Mouse (Mus musculus) forebrain, embryonic 10.5 days (tissue): ENCODE results near the gene Kiss1. TPM values are rescaled to one million over a fixed set of nuclear protein-coding genes. Genes with fewer than 3 reads are reported as not detected.

Experiments used
- DNase-seq: peaks from one replicate; pipeline ENCODE4 v3.0.0-alpha.2; 2017; ENCODE audit warnings: low spot score; ENCODE audit errors: extremely low spot score
- H3K27ac ChIP-seq: fragments of 300-500 bp; sonication (generic); 2 replicates; pipeline ENCODE4 v1.5.1; 2016; ENCODE audit warnings: mild to moderate bottlenecking
- H3K27me3 ChIP-seq: fragments of 300-500 bp; sonication (generic); 2 replicates; pipeline ENCODE4 v1.6.1; 2016; ENCODE audit warnings: mild to moderate bottlenecking; ENCODE audit not compliant: poor library complexity, severe bottlenecking
- H3K36me3 ChIP-seq: fragments of 300-500 bp; sonication (generic); replicated peaks from 2 replicates; pipeline ENCODE4 v1.6.1; 2016; ENCODE audit warnings: mild to moderate bottlenecking, moderate library complexity
- H3K4me1 ChIP-seq: fragments of 300-500 bp; sonication (generic); 2 replicates; pipeline ENCODE4 v1.6.1; 2016
- H3K4me3 ChIP-seq: fragments of 300-500 bp; sonication (generic); 2 replicates; pipeline ENCODE4 v1.5.1; 2016; ENCODE audit warnings: mild to moderate bottlenecking, moderate library complexity
- H3K9me3 ChIP-seq: fragments of 300-500 bp; sonication (generic); 2 replicates; pipeline ENCODE4 v1.6.1; 2016; ENCODE audit warnings: mild to moderate bottlenecking, moderate library complexity
- WGBS: fragments of 180-500 bp; shearing (Covaris S2); methylation state at CpG from one replicate; pipeline ENCODE4 v1.1.7; 2016; 5-methylcytosine and 5-hydroxymethylcytosine counted together
- polyA plus RNA-seq: library from polyadenylated mRNA; unstranded; fragments of >200 nt; fragmentation: Nextera tagmentation; extraction: Ambion mirVana; gene quantifications from 2 replicates; pipeline ENCODE4 v1.2.1, GENCODE M21; 2016

Kiss1 gene
- polyA plus RNA-seq, 1 experiment from 2014 or later, result not detected

GRCm38 (mm10) chr1:133366951-133367605, 45.4 kb downstream of the Kiss1 start:
- peaks cover 56% of the 10 kb centered on the region for H3K4me1 ChIP-seq

GRCm38 (mm10) chr1:133367606-133368488, 46.2 kb downstream of the Kiss1 start:
- Histone ChIP-seq H3K9me3 (no peaks in the 10 kb centered on the region), H3K4me3 (no peak overlapping the region), H3K27me3 (peaks cover 58% of the 10 kb centered on the region), H3K36me3 (no peaks in the 10 kb centered on the region), H3K27ac (peak overlapping the region; percentile 73), H3K4me1 (peaks cover 63% of the 10 kb centered on the region)
- WGBS, result 10% methylated on average over 11 of the region's 11 CpGs
- DNase-seq, result no peak

More at GRCm38 (mm10) chr1:133366951-133367605, 45.4 kb downstream of the Kiss1 start:
- H3K27me3 ChIP-seq, result peaks cover 65% of the 10 kb centered on the region
- 56% methylated on average over 10 of the region's 10 CpGs for WGBS
- DNase-seq, result no peak
- H3K4me3 ChIP-seq, result no peak overlapping the region
- H3K36me3 ChIP-seq, result no peaks in the 10 kb centered on the region
- no peaks in the 10 kb centered on the region for H3K9me3 ChIP-seq
- peak overlapping the region; percentile 73; the same call in 1 of the 2 replicates for H3K27ac ChIP-seq

GRCm38 (mm10) chr1:133368644-133369043, 47.0 kb downstream of the Kiss1 start:
- H3K27me3 ChIP-seq, result peaks cover 51% of the 10 kb centered on the region
- H3K9me3 ChIP-seq, result no peaks in the 10 kb centered on the region
- H3K4me1 ChIP-seq, result peaks cover 61% of the 10 kb centered on the region
- DNase-seq, result no peak
- H3K36me3 ChIP-seq, result no peaks in the 10 kb centered on the region
- 61% methylated on average over 10 of the region's 10 CpGs for WGBS
- H3K4me3 ChIP-seq, result no peak overlapping the region
- peak overlapping the region; percentile 73 for H3K27ac ChIP-seq

- WGBS, result 86% methylated on average over 4 of the region's 4 CpGs
- Histone ChIP-seq H3K4me3 (no peak overlapping the region), H3K27me3 (peaks cover 34% of the 10 kb centered on the region), H3K27ac (no peak overlapping the region), H3K9me3 (no peaks in the 10 kb centered on the region), H3K4me1 (peaks cover 43% of the 10 kb centered on the region), H3K36me3 (no peaks in the 10 kb centered on the region)
- no peak for DNase-seq
Observed at GRCm38 (mm10) chr1:133370352-133370751, 48.7 kb downstream of the Kiss1 start.

GRCm38 (mm10) chr1:133371431-133371830, 49.8 kb downstream of the Kiss1 start:
- Histone ChIP-seq H3K27ac (no peak overlapping the region; the same call in 1 of the 2 replicates), H3K36me3 (no peaks in the 10 kb centered on the region), H3K4me1 (peaks cover 42% of the 10 kb centered on the region), H3K4me3 (no peak overlapping the region), H3K27me3 (peaks cover 23% of the 10 kb centered on the region), H3K9me3 (no peaks in the 10 kb centered on the region)
- no peak for DNase-seq
- 89% methylated on average over 6 of the region's 6 CpGs for WGBS

GRCm38 (mm10) chr1:133372113-133372512, 50.4 kb downstream of the Kiss1 start:
- Histone ChIP-seq H3K27me3 (peaks cover 17% of the 10 kb centered on the region), H3K4me3 (no peak overlapping the region), H3K9me3 (no peaks in the 10 kb centered on the region), H3K27ac (0 out of 2 replicates have a peak overlapping the region, but pooled peaks have one; percentile 17), H3K4me1 (peaks cover 36% of the 10 kb centered on the region), H3K36me3 (no peaks in the 10 kb centered on the region)
- 82% methylated on average over 8 of the region's 8 CpGs for WGBS
- no peak for DNase-seq

GRCm38 (mm10) chr1:133375696-133376346, 54.1 kb downstream of the Kiss1 start:
- no peak for DNase-seq
- Histone ChIP-seq H3K4me1 (peaks cover 33% of the 10 kb centered on the region), H3K27ac (no peak overlapping the region), H3K36me3 (no peaks in the 10 kb centered on the region), H3K9me3 (no peaks in the 10 kb centered on the region), H3K4me3 (no peak overlapping the region), H3K27me3 (no peaks in the 10 kb centered on the region)
- WGBS, result 82% methylated on average over 10 of the region's 10 CpGs

GRCm38 (mm10) chr1:133377547-133377946, 55.9 kb downstream of the Kiss1 start:
- H3K27me3 ChIP-seq, result no peaks in the 10 kb centered on the region
- 87% methylated on average over 5 of the region's 5 CpGs for WGBS
- no peak for DNase-seq

More at GRCm38 (mm10) chr1:133377547-133377946, 55.9 kb downstream of the Kiss1 start:
- Histone ChIP-seq H3K36me3 (peaks cover under 1% of the 10 kb centered on the region; the same call in 1 of the 2 replicates), H3K4me1 (peaks cover 32% of the 10 kb centered on the region), H3K4me3 (no peak overlapping the region), H3K9me3 (no peaks in the 10 kb centered on the region), H3K27ac (no peak overlapping the region)

Other genes with a start within 250 kb of the Kiss1 start
- gene Ppp1r15b, start 190.7 kb upstream of the Kiss1 start, polyA plus RNA-seq, result 59.1 and 59.3 TPM in 2 replicates
- 9.0 and 9.9 TPM in 2 replicates for gene Plekha6, start 157.7 kb upstream of the Kiss1 start, polyA plus RNA-seq
- not detected in 2 replicates for gene Golt1a, start 12.1 kb upstream of the Kiss1 start, polyA plus RNA-seq
- not detected in 2 replicates for gene Ren1, start 28.6 kb downstream of the Kiss1 start, polyA plus RNA-seq
- gene Etnk2, start 41.7 kb downstream of the Kiss1 start, polyA plus RNA-seq, result 1.7 and 2.3 TPM in 2 replicates
- 12.5 and 14.1 TPM in 2 replicates for gene Sox13, start 102.5 kb downstream of the Kiss1 start, polyA plus RNA-seq